Mouse (Mus musculus) naive thymus-derived CD4-positive, alpha-beta T cell, adult 5 months (primary cell): ENCODE results near the gene Olfr1500. TPM values are rescaled to one million over a fixed set of nuclear protein-coding genes. Genes with fewer than 3 reads are reported as not detected.

Source experiments
- polyA plus RNA-seq: library from polyadenylated mRNA; unstranded; fragments of 100-300 nt; shearing (Covaris generic); gene quantifications from one replicate; pipeline ENCODE4 v1.2.1, GENCODE M21; 2017

The Olfr1500 gene
- not detected for polyA plus RNA-seq

DNA sequence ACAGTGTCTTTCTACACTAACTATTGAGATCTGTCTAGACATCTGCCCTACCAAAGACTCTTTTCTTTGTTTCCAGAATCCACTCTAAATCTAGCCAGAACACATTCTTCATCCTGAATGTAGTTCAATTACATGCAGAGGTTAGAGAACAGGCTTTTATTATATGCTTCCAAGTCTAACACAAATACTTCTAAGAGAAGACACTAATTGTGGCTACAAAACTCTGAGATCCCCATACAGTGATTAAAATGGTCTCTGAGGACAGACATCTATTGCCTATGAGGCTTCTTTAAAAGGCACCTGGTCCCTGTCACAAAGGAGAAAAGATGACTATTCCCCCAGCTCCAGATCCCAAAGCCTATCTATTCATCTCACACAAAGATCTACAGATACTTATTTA is at the start of gene Olfr1500:
Olfr1500 (minus strand) TSS at position 101 of the 400 bp plus-strand sequence.

DNA sequence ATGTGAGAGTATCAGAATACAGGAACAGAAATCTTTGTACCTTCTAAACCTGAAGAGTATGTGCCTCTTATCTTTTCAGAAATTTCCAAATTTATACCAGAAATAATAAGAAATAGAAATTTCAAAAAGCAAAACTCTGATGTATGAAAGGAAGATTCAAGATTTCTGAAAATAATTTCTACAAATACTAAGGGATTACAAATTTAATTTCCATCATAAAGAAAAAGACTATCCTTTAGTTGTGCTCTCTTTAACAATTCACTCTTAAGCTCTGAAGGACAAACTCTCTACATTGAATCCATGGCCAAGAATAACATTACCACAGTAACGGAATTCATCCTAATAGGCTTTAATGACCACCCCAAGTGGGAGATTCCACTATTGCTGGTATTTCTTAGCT is 31.2 kb upstream of the Olfr1500 start, which contains the start of gene Olfr1502:
Olfr1502 (plus strand) TSS at position 301 of the 400 bp plus-strand sequence.

DNA sequence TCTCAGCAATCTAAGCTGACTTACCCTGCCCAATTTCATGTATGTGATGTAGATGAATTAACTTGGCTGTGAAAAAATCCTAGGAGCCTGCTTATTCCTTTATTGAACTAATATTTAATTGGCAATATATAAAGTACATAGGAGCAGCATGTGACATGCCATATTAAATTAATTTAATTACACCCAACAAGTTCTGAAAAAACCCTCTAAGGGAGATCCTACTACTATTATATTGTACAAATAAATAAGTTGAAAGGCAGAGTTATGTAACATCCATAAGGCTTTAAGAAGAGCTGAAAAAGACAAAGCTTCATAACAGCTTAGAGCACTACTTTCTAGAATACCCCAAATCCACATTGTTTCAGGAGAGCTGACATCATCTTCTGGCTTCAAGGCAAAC is 20.3 kb upstream of the Olfr1500 start, which contains the start of gene Olfr1501:
Olfr1501 (minus strand) TSS at position 101 of the 400 bp plus-strand sequence.

DNA sequence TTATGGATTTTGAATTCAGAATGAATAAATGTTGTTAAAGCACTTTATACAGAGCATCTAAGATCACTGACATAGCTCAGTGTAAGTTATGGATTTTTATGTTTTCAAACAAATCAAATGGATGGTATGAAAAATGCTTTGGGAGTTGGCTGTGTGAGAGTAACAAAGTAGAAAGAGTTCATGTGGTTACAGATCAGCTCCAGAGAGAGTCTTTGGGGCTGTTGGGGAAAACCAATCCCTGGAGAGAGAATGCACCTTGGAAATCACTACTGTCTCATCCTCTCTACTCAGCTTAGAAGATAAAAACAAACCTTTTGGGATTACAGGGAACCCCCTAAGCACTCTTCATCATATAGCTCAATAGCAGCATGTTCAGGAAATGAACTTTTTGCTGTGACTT is 10.9 kb downstream of the Olfr1500 start, which contains the start of gene Olfr1499:
Olfr1499 (minus strand) TSS at position 101 of the 400 bp plus-strand sequence.

DNA sequence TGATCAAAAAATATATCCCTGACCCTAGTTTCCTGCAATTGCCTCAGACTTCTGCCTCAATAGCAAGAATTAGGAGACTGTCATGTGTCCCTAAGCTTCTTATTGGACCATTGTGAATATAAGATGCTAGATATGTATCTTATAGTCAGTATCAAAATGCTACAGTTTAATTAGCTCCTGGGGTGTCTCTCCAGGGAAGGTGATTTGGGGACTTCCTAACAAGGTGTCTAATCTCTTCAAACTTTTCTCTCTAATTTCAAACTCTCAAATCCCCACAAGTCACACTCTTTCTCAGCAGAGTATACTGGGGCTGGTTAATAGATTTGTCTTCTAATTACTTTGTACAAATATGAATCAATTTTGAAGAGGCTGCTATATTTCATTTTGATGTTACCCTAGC is 32.2 kb downstream of the Olfr1500 start, which contains the start of gene Olfr1497:
Olfr1497 (minus strand) TSS at position 101 of the 400 bp plus-strand sequence.

DNA sequence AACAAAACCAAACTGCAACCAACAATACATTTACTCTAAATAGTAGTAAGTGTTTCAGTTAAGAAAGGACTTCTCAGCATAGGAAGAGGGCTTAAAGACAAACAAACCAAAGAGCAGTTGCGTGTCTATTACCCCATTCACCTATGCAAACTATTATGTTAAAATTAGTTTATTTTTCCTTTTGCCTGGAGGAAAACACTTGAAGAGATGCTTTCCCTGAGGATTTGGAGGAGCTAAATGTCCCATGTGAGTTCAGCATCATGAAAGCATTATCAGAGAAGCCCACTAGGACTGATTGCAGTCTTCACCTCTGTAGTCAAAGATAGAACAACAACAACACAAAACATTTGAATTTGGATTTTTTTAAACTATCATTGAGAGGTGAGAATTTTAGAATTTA is 52.7 kb downstream of the Olfr1500 start, which contains the start of gene Olfr1496:
Olfr1496 (plus strand) TSS at position 301 of the 400 bp plus-strand sequence.

Other genes with a start within 250 kb of the Olfr1500 start
- not detected for gene Olfr1484, start 247.0 kb downstream of the Olfr1500 start, polyA plus RNA-seq
- gene Olfr1487, start 213.1 kb downstream of the Olfr1500 start, polyA plus RNA-seq = not detected
- not detected for gene Olfr1489, start 198.9 kb downstream of the Olfr1500 start, polyA plus RNA-seq
- gene Olfr1490, start 179.4 kb downstream of the Olfr1500 start, polyA plus RNA-seq = not detected
- not detected for gene Olfr1491, start 133.2 kb downstream of the Olfr1500 start, polyA plus RNA-seq
- not detected for gene Olfr1493-ps1, start 107.2 kb downstream of the Olfr1500 start, polyA plus RNA-seq
- gene Olfr1494, start 90.8 kb downstream of the Olfr1500 start, polyA plus RNA-seq = not detected
- gene Olfr1495, start 65.9 kb downstream of the Olfr1500 start, polyA plus RNA-seq = not detected
- not detected for gene Olfr1496, start 52.6 kb downstream of the Olfr1500 start, polyA plus RNA-seq
- not detected for gene Olfr1497, start 32.3 kb downstream of the Olfr1500 start, polyA plus RNA-seq
- 0.22 TPM for gene Olfr1499, start 11.0 kb downstream of the Olfr1500 start, polyA plus RNA-seq
- 0.12 TPM for gene Olfr1501, start 20.2 kb upstream of the Olfr1500 start, polyA plus RNA-seq
- gene Olfr1502, start 31.3 kb upstream of the Olfr1500 start, polyA plus RNA-seq = not detected
- not detected for gene Olfr1504, start 67.4 kb upstream of the Olfr1500 start, polyA plus RNA-seq
- not detected for gene Olfr1505, start 83.0 kb upstream of the Olfr1500 start, polyA plus RNA-seq